Mouse (Mus musculus): ENCODE measurements around the gene Gm7945.
"Not testable (repeated sequence)": the region's sequence is repeated elsewhere in the genome, so short reads cannot be mapped to it uniquely, and the experiment has no call there.

- TF ChIP-seq CHD2 (IDR thresholded peaks at IDR 0.05; ENCODE audit: low read depth, low read length); ZC3H11A (IDR thresholded peaks at IDR 0.05; ENCODE audit: borderline replicate concordance, low read depth, low read length); HCFC1 (IDR thresholded peaks at IDR 0.05; ENCODE audit: borderline replicate concordance, insufficient read depth, low read length); MAFK (IDR thresholded peaks at IDR 0.05; ENCODE audit: insufficient read depth, low read depth, low read length); ZNF384 (IDR thresholded peaks at IDR 0.05; ENCODE audit: low read depth, low read length): not testable (repeated sequence)
These were observed 39.4 kb upstream of the Gm7945 start for GRCm38 (mm10) chr14:41425393-41426075.
